Mouse (Mus musculus): ENCODE measurements around the gene Lrch1. TPM values are rescaled to one million over a fixed set of nuclear protein-coding genes. Genes with fewer than 3 reads are reported as not detected.

Gene Lrch1
- total RNA-seq, 2 experiments from 2014 or later: 40.9 to 43.4 TPM

DNA sequence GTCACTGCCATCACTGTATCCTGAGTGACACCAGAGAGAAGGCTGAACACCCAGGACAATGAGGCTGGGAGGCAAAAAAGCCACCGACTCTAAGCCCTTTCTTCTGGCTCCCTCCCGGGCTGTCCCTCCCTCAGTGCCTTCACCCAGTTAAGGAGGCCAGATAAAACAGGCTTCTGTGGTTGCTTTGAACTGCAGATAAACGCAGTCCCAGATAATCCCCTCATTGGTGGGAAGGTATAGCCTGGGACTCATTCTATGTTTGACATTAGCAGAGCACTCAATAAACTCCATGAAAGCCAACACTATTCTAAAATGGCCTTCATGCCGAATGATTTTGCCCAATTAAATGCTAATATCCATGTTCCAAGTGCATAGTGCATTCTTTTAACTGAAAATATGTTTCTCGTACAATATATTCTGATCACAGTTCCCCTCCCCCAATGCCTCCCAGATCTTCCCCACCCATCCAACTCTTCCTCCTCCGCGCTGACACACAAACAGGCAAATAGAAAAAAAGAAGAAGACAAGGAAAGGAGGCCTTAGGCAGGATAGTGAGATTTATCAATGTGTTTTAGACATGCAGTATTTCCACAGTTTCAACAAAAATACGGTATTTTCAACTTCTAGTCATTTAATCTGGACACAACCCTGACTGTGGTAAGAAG lies 46.8 kb downstream of the Lrch1 start:
- no peak for DNase-seq
- intact Hi-C loops (cut with DNase I): no loop called here

DNA sequence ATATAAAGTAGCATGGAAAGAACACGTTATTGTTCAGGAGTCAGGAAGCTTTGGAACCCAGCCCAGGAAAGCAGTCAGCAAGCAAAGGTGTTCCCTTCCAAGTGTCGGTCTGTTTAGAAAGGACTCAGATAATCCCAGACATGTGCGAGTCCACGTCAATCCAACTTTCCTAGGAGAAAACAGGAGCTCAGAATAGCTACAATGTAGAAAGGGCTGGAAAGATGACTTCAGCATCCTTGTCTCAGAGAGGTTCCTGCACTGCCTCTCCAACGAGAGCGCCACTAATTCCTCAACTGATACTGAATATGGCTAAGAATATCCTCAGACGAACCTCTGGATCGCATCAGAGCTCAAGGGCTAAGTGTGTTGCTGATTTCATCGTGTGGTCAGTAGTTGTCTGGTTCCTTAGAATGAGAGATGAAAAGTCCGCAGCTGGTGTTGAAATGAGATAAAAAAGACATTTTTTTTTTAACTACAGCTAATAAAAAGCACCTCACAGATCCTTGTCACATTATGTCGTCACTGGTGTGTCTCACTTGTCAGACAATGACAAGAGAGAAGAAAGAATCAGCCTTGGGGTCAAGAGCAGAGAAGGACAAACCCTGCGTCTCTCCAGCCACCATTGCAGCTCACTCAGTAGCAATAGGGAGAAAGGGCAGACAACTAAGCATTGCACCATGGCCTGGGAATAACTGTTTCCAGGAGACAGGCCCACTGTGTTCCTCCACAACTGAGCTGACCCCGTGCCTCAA lies 47.5 kb downstream of the Lrch1 start:
- intact Hi-C loops (cut with DNase I): no loop called here
- DNase-seq: no peak

DNA sequence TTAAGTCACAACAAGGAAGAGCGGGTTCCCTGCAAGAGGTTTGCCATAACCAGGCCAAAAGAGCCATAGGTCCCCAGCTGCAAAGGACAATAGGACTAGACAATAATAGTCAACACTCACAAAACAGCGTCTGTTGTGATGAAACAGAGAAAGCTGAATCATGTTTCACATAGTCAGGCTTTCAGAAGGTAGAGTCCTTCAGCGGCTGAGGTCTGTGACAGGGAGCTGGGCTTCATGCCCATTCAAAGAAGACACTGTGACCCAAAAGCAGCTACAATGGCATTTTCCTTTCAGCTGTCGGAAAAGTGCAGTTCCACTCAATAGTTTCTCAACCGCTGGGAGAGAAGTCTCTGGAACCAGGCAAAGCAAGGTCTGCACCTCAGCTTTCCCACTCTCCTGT lies 48.7 kb downstream of the Lrch1 start:
- intact Hi-C loops (cut with DNase I): no loop called here

DNA sequence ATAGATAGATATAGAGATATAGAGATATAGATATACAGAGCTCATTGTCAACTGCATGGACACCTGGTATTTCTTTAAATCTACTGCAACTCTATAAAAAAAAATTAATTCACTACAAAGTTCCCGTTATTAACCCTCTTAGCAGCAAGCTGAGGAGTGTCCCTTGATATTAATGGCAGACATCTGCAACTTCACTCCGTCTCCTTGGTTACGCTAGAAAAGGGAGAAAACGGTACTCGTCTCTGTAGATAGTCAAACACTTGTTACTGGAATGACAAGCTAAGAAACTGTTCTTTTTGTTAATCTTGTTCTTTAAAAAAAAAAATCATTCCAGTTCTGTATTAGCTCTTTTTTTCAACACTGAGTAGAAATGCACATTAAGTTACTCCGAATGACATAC lies 54.0 kb downstream of the Lrch1 start:
- intact Hi-C loops (cut with DNase I): no loop called here
- no peak for DNase-seq

More for the DNA sequence above, 48.7 kb downstream of the Lrch1 start:
- DNase-seq: no peak

DNA sequence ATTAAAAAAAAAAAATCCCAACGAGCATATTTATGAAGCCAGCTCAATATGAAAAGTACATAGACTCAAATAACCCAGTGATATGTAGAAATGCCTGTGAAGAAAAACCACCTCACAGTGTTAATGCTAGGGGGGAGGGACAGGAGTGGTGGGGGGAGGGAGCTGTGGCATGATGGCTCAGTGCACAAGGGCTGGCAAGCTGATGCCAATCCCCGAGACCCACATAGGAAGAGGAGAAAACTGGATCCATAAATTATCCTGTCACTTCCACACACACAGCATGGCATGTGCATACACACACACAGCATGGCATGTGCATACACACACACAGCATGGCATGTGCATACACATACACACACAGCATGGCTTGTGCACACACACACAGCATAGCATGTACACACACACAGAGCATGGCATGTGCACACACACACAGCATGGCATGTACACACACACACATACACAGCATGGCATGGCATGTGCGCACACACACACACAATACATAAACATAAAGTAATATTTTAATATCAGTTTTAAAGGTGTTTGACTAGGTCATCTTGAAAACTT lies 54.5 kb downstream of the Lrch1 start:
- DNase-seq: no peak
- intact Hi-C loops (cut with DNase I): no loop called here

DNA sequence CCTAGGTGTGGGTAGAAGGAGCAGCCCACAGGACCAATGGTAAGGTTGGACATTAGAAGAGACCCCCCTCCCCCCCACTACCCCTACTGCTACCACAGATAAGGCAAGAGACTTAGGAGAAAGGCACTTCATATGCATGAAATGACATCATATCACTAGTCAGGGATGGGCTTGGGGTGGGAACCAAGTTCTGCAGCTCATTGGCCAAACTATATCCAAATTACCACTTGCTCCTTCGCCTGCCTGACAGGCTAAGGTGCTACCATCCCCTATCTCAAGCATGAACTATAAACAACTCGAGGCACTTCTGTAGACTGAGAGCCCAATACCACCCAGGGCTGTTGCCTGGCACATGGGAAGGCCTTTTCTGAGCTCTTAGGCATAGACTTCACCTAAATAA lies 58.4 kb downstream of the Lrch1 start:
- no peak for DNase-seq
- intact Hi-C loops (cut with DNase I): no loop called here

DNA sequence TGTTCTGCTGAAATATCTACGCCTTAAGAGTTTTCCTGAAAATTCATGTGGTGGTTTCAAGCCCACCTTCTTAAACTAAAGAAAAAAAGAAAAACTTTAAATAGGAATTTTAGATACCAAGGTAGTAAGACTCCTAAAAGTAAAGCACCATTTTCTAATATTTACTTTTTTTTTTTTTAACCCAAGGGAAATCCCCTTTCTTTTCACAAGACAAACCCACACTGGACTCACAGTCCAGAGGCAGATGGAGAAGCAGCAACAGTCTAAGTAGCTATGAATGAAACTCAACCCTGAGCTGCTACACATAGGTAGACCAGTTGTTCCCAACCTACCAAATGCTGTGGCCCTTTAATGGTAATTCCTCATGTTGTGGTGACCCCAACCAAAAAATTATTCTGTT lies 59.6 kb downstream of the Lrch1 start:
- no peak for DNase-seq
- intact Hi-C loops (cut with DNase I): no loop called here

DNA sequence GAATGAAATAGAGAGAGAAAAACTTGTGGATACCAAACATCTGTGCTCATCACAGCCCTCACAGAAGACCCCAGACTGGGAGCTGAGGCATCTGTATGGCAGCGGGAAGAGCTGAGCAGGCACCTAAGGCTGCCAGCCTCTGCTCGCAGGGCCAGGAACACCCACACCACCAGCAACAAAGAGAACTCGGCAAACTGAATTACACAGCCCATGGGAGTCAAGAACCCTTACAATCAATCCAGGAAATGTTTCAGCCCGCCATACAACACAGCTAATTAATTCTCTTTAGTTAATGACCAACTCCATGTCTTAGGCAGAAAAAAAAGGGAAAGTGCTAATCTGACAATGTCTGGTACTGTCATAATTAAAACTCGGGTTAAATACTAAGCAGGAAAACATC lies 61.2 kb downstream of the Lrch1 start:
- intact Hi-C loops (cut with DNase I): no loop called here
- no peak for DNase-seq

DNA sequence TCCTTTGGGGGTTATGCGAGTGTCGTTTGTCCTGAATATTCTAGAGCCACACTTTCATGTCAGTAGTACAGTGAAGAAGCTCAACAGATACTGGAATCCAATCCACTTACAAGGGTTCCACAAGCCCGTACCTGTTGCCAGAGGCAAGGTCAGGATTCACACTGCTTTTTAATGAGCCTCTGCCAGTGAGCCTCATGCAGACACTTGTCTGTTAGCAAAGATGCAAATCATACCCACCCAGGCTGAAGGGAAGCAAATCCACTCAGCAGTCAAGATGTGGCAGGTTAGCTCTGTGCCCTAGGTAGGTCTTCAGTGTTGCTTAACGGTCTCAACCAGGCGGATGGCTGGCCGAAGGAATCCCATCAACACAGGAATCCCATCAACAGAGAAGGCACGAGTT lies 62.8 kb downstream of the Lrch1 start:
- intact Hi-C loops (cut with DNase I): no loop called here
- no peak for DNase-seq

DNA sequence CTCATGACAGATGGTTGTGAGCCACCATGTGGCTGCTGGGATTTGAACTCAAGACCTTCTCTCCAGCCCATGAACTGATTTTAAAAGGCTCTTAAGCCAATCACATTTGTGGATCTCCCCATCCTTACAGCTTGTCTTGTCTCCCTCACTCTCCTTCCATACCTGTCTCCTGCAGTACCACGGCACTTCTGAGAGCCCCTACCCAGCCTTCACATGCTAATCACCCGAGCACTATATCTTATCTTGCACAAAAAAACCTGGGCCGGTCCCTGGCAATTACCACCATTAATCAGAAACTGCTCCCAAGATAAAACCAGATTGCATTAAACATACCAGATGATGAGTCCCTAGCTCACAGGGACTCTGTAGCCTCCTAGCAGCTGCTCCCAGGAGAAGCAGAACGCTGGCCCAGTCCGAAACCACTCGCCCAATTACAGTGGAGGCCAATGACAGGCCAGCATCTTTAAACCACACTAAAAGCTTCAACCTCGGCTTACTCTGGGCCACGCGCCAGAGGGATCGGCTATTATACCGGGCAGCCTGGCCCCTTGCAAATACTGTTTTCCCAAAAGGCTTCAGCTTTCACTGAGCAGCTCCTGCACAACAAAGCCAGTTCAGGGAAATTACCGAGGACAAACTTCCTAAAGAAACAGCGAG lies 63.5 kb downstream of the Lrch1 start:
- intact Hi-C loops (cut with DNase I): no loop called here
- peak; percentile 83 for DNase-seq

DNA sequence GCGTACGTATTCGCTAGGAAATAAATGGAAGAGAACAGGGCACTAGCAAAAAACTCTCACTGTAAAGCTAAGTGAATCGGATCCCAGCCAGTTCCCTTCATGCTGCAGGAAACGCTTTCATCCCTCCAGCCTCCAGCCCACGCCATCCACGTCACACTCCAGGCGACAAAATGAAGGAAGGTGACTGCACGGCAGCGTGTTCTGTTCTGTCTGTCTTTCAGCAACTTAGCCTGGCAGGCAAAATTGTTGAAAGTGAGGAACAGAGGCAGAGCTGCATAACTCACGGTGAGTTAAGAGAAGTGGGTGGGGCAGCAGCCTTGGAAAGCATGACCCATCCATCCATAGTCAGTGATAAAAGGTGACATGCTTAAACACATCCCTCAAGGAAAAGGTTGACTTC lies 64.5 kb downstream of the Lrch1 start:
- intact Hi-C loops (cut with DNase I): no loop called here
- DNase-seq: no peak

DNA sequence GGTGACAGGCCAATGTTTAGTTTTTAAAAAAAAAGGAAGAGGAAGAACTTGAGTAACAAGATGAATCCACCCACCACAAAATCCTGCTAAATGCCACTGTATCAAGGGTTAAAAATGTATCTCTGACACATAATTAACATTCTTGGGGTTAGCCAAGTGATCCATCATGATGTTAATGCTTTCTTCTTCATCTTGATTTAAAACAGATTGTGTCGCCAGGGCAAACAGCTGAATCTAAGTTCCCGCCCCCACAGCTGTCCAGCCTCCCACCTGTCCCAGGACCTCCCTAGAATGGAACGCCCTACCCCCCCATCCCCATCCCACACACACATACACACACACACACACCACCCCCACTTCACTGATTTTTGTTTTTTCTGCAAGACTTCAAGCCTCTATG lies 64.9 kb downstream of the Lrch1 start:
- DNase-seq: no peak
- intact Hi-C loops (cut with DNase I): no loop called here

DNA sequence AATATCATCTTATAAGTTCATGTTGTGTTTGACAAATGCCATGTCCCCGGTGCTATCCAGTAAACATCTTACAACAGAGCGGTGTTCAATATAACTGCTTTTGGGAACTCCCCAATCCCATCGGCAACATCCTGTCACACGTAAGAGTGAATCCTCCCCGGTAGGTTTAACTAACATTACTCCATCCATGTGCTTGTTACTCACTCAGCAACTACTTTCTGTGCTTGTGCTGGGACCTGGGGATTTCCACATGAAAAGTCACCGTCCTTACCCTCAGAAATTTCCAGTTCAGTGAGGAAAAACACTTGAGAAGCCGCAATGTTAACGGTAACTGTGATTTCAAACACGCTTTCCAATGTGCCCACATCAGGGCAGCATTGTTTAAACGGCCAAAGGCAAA lies 66.8 kb downstream of the Lrch1 start:
- DNase-seq: no peak
- intact Hi-C loops (cut with DNase I): no loop called here

DNA sequence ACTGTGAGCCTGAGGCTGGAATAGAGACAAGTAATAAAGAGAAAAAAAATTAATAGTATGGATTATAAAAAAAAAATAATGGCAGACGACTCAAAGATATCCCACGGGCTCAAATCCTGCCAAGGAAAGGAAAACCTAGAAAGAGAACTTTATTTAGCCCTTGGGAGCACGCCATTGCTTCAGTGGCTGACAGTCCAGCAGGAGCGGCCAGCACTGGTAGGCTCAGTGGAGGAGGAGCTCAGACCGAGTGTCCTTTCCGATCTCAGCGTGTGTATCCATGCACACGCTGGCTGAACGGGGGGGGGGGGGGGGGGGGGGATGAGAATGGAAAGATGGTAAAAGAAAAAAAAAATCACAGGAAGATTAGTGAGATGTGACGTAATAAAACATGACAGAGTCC lies 68.2 kb downstream of the Lrch1 start:
- intact Hi-C loops (cut with DNase I): no loop called here
- no peak for DNase-seq

DNA sequence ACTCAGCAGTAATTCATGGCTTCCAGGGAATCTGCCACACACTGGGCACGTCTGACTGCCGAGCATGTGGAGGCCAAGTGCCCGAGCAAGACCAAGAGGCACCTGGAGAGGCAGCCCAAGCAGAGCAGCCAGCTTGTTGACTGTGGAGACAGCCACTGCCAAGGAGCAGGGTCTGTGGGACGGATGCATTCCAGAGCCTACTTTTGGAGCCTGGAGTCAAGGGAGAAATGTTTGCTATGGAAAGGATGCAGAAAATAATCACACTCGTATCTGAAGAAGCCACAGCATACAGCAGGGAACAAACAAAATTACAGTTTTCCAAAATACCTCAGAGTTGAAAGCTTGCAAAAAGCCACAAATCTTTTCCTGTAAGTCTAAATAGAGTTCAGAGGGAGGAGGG lies 70.4 kb downstream of the Lrch1 start:
- DNase-seq: no peak
- intact Hi-C loops (cut with DNase I): no loop called here

DNA sequence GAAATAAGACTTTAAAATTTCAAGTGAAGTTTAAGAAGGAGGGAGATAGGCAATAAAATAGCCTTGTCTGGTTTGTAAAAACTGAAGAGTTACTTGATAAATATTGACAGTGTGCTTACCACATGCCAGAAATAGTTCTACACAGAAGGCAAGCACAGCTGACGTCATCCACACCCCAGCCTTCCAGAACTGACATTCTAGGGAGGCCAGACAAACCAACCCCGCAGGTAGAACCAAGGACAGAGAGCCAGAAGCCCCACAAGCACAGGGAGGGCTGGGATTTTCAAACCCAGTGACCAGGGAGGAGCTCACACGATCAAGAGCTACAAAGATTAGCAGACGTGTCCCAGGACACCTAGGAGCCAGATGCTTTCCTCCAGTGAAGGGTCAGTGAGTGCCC lies 76.5 kb downstream of the Lrch1 start:
- intact Hi-C loops (cut with DNase I): no loop called here
- no peak for DNase-seq

DNA sequence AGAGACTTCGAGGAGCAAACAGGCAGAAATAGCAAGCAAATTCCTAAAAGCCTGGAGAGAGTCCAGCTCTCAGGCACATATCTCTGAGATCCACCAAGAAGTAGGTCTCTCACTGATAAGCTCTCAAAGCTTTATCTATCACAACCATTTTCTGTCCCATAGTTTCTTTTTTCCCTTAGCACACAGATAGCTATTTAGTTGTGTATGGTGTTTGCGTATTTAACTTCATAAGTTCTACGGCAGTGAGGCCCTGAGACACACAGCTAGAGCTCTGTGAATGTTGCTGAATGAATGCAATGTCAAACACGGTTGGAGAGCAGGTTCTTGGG lies 78.8 kb downstream of the Lrch1 start:
- intact Hi-C loops (cut with DNase I): no loop called here
- no peak for DNase-seq

DNA sequence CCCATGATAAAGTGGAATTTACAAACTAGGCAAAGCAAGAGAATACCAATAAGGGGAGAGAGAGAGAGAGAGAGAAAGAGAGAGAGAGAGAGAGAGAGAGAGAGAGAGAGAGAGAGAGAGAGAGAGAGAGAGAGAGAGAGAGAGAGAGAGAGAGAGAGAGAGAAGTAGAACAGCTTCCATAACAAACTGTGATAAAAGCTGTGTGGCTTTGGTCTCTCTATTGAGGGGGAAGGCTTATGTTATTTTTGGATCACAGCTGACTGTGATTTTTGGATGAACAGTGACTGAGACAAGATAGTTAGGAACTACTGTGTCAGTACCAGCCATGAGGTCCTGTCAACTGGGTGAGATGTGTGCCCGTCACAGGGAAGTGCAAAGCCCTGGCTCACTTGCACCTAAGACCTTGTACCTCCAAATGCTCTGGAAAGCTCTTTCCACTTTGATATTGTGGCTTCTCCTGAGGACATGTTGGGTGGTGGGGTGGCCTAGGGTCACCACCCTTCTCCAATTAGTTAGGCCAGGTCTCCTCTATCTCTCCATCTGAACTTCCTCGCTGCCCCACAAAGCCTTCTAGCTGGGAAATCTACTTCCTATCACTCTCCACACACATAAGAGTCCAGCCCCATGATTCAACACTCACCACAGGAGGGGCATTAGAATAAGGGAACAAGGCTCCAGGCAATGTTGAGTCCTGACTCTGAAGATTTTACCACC lies 79.3 kb downstream of the Lrch1 start:
- no peak for DNase-seq

DNA sequence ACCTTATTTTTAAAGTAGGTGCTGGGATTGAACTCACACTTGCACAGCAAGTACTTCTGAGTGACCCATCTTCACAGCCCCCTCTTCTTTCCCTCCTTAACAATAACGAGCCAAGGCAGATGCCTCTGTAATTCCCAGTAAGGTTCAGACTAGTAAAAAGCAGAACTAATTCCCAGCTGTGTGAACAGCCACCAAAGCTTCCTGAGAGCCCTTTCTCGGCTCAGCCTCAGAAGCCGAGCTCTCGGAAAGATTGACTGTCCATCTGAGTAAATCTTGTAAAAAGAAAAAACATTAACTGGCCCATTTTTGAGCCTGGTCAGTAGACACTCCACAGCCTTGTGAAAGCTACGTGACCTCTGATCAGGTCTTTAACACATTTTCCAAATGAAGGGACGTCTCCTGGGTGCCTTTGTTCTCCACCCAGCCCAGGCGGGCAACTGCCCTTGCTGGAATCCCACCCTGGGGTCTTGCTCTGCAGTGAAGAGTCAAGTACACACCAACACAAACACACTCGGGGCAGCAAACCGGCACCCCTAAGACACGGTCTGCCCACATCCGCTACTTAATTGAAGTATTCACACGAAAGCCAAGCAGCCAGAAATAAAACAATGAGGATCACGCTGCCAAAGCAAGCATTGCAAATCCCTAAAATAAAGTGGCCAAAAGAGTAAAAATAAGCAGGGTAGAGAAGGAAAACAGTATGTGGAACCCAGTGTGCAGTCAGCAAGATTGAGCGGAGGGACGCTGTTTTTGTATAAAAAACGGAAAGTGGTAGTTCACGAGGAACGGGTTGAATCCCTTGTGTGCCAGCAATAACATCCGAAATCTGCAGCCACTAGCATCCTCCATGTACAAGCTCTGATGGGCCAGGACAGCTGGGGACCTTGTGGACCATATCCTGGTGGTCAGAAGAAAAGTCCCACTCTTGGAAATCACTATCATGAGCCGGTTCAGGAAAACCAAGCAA lies 80.3 kb downstream of the Lrch1 start:
- intact Hi-C loops (cut with DNase I): no loop called here
- DNase-seq: no peak

More for the DNA sequence above, 79.3 kb downstream of the Lrch1 start:
- intact Hi-C loops (cut with DNase I): no loop called here

DNA sequence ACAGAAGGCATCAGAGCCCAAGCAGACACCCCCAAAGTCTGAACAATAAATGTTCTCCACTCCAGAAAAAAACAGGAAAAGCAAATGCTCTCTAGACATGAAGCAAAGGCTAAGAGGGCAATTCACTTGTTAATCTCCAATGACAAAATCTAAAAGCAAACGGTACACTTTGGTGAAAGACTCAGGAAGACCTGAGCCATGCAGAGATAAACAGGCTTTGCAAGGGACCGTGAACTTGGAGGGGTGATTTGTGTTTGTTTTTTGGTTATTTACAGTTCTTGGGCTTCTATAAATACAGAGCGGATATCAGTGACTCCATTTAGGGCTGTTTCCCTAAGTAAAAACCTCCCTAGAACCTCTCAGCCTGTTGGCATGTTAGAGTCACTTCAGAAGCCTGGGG lies 81.9 kb downstream of the Lrch1 start:
- intact Hi-C loops (cut with DNase I): no loop called here
- DNase-seq: no peak

Measured in left cerebral cortex, postnatal 4 days (tissue).